Mouse (Mus musculus) kidney, adult 8-10 months (tissue): Measurements from ENCODE around the gene Tsc22d3.
"Not testable (repeated sequence)": the region's sequence is repeated elsewhere in the genome, so short reads cannot be mapped to it uniquely, and the experiment has no call there.

ENCODE experiments used
- DNase-seq, 2 experiments: peaks; one replicate each; pipeline ENCODE4 v3.0.0; 2022

Gene Tsc22d3

DNA sequence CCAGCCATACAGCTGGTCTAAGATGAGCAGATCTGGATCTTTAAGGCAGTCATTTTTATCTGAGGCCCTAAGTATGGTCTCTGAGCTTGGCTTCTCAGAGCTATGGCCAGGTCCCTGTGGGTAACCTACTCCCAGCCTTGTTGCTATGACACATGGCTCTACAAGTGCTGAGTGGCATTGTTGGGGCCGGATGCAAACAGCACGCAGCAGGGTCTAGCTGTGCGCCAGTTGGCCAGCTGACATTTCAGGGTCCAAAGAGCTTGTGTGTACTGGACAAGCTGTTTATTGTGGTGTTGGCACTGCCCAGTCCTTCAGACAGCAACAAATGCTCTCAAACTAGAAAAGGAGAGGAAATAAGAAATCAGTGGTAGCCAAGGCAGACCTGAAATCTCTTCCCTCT lies 35.2 kb downstream of the Tsc22d3 start:
- no peak for DNase-seq

DNA sequence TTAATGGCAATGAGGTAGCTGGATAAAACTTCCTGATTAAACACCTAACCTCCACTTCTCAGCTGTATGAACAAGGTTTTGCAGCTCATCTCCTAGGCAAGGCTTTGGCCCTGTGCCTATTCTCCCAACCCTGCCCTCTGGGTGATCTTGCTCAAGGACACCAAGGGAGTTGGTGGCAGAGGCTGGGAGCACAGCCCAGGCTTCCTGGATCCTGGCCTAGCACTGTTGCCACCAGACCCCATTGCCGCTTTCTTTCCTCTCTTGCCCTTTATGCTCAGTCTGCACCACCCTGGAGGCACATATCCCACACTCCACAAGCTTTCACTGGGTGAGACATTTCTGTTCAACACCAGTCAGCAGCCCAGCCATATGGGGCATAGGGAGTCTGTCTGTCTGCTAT lies 35.7 kb downstream of the Tsc22d3 start:
- DNase-seq, result no peak

DNA sequence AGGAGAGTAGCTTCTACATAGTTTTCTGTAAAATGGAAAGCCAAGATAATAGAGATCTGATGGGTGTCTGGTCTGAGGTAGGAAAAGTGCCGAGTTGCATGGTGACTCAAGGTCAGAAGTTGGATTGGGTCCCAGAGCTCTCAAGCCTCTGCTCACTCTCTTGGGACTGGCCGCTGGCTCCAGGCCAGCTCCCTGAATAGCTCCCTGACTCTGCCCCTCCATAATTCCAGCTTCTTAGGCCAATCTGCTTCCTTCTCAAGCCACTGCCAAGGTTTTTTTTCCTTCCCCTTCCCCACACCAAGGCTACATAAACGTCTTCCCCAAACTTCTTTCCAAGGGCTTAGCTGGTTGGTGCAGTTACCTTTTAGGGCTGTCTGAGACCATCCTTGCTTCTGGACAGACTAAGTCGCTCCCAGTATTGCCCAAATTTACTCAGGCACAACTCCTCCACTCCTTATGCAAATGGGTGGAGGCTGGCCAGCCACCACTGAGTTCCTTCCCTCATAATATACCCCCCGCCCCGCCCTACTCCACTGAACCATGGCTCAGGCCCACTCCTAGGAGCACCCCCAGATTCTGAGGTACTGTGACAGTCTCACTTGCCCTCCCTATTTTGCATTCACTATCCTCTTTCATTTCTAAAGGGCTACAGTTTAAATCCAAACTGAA lies 42.1 kb downstream of the Tsc22d3 start:
- peak; percentile 78 to 83 for DNase-seq

DNA sequence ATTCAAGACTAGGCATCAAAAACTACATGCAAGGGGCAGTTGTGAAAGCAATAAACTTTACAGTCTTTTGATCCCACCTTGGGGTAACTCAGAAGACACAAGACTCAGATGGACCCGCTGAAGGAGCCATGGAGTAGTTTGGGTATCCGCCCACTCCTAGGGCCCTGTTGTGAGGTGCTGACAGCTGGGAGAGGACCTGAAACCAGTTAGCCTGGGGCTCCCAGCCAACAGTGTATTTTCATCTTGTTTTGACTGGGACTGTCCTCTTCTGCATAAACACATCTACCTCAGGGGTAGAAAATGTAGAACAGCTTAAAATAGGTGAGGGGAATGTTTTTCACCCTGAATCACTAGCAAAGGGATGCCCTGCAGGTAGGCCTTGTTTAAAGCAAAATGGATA lies 44.5 kb downstream of the Tsc22d3 start:
- DNase-seq, result no peak

DNA sequence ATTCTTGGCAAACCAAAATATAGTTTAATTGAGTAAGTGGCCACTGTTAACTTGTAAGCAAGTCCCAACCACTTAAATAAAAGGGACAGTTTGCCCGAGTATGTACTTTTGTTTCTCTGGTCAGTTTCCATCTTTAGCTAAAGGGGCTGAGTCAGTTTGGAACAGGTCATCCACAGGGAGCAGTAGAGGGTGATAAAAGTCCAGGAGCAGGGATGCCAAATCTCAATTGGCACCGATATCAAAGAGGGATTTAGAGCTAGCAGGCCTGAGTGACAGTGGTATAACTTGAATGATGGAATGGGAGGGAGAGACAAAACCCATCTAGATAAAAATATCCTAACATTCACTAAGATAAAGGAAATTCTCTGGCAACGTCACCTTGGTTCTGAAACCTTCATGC lies 45.0 kb downstream of the Tsc22d3 start:
- DNase-seq, result no peak

DNA sequence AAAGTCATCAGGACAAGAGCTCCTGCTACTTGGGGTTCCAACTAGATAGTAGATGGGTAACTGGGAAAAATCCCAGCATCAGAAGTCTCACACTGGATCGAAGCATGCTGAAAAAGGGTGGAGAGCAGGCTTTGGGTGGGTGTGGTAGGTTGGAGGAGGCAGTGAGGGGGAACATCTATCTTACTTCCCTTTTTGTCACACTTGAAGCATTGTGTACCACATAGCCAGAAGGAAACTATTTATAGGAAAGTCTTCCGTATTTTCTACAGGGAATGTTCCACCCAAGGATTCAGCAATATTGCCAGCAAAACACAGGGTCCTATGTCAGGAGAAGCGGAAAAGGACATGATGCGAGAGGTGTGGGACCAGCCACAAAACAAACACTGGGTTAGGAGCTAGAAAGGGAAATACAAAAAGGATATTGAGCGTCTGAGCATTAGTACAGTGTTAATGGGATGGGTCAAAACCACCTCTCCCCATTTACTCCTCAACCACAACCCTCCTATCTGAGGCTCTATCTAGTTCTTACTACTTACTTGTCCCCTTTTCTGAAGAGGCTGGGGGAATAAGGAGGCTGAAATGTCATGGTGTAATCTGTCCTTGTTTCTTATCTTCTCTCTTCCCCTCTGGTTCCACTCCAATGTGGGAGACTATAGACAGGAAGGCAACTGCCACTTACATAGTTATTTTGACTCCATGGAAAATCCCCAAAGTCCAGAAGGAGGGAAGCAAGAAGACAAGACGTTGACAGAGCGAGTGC lies 52.6 kb downstream of the Tsc22d3 start:
- no peak for DNase-seq

DNA sequence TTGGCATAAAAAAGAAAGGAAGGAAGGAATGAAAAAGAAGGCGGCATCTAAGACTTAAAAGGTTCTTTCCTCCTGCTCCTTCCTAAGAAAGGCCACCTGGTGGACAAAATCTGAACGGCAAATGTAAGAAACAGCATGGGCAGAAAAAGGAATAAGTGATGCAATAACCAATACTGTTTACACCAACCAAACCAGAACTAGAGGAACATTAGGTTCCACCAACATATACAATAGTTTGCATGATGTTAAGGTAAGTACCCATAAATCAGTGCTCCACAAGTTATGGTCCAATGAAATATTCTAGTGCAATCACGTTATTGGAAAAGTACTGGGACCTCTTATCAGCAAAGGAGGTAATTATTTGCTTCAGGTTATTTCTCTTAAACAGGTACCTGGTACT lies 55.7 kb downstream of the Tsc22d3 start:
- peak; percentile 50 to 69 for DNase-seq

DNA sequence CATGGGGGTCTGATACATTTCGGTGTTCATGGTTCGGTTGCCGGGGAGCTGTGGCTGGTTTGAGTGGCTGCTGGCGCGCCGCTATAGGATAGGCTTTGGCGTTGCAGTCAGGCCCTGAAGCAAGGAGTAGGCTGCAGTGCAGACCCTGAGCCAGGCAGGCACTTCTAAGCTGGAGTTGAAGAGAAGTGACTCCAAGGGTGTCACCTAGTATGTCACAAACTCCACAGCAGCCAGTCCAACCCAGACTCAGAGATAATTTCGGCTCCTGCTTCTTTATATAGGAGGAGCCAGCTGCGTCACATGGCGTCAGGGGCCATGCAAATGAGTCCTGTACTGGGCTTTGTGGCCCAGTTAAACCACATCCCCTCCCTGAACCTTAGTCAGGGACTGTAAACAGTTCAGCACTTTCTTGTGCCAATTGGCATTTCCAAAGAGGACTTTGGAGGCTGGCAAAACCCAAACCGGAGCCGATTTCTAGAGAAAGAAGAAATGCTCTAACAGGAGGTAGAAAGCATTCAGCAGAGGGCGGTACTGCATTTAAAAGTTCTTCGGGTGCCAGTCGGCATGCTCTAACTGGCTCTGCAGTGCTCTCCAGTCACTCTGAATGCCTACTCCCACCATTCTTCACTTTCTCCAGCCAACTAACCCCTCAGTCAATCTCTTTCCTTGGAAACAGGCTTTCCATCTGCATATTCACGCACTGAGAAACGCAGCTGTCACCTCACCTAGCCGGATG lies 57.4 kb downstream of the Tsc22d3 start:
- DNase-seq, result peak; percentile 88 to 90

DNA sequence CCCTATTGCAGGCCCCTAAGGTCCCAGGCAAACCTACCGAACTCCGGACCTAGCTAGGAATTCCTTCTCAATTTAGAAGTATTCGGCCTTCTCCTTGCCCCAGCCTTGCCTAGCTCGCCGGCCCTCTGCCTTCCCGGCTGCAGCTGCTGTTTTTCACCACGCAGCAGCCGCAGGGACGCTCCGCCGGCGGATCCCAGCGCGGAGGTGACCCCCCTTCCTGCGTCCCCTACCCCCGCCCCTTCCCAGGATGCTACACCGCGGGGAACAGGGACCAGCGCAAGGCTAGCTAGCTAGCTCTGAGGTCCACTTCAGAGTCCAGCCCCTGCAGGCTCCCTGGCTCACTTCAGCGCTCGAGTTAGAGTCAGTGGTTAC lies 58.0 kb downstream of the Tsc22d3 start:
- peak in 1 of 2 experiments; percentile 24 for DNase-seq

DNA sequence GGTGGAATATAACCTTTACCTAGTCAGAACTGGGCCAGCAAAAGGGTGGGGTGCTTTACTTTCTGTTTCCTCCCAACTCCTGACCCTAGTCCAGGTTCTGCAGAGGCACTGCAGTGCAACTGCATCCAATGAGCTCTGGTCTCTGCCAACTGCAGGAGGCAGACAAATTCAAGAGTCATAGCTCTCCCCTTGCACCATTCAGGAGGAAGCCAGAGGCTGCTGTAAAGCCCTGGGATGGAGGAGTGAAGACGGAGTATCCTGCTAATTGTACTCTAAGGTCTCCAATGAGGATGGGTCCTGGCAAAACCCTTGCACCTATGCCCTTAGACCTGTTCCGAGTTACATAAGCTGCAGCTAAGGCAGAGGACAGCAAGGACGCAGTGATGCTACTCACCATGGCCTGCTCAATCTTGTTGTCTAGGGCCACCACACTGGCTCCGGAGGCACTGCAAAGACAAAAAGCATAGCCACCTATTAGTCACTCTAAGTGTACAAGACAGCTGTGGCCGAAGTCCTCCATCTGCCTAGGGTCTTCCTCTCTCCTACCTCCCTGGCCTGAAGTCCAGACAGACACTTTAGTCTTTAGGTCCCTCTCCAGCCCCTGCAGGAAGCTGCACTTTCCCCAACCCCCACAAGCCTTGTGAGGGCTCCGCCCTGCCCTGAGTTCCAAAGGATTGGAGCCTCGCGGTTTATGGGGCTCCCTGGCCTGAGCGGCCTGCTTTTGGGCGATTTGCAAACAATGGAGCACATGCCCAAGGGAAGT lies 58.6 kb downstream of the Tsc22d3 start:
- DNase-seq, result peak in 1 of 2 experiments; percentile 43

DNA sequence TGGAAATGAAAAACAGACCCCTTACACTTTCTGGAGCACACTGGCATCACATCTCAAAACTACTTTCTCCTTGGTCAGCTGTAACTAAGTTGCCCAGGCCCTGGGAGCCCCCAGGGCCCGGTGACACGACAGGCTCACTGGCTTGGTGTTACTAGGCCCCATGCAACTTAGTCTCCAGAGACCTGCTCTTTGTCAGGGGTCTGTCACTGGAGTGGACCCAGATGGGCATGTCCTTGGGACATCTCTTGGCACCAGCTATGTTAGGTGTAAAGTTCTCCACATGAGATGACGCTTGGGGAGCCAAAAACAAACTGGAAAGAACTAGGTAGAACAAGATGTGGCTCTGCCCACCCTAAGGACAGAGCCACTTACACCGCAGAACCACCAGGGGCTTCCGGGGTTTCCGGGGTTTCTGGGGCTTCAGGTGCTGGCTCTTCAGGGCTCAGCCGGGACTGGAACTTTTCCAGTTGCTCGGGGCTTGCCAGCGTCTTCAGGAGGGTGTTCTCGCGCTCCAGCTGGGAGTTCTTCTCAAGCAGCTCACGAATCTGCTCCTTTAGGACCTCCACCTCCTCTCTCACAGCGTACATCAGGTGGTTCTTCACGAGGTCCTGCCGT lies 59.9 kb downstream of the Tsc22d3 start:
- no peak for DNase-seq

DNA sequence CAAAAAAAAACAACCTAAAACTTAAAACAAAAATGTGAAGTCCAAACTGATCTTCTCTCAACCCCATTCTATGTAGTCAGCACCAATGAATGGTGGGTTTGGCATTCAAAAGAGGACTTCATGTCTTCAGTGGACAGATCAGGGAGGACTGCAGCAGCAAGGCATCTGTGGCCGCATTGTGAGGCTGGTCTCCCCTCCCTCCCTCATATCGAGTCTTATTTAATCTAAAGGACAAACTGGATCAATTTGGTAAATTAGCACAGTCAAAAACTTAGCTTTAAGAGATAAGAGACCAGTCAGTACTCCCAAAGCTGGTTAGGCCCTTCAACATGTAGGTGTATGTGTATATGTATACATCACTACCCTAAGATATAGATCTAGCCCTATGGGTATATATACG lies 60.6 kb downstream of the Tsc22d3 start:
- not testable (repeated sequence) for DNase-seq

DNA sequence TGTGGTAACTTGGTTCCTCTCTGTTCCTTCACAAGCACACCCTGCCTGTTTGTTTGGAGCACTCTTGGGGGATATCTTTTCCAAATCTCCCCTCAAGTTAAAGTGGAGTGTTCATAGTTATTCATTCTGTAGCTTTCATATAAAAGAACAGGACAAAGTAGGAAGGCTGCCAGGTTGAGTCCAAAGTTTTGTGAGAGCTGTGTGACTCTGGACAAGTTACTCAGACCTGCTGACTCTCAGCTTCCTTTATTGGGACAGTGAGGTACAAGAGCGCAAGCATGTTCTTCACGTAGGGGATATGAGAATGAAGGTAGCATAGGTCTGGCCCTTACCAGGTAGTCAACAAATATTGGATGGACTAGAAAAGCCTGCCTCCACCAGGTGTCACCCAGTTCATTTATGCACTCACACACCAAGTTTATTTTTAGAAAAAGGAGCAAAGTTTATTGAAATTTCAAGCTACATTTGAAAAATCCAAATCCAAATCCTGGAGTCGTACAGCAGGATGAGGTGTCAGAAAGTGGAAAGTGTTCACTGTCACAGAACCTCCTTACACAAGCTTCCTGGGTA lies 61.3 kb downstream of the Tsc22d3 start:
- no peak for DNase-seq

DNA sequence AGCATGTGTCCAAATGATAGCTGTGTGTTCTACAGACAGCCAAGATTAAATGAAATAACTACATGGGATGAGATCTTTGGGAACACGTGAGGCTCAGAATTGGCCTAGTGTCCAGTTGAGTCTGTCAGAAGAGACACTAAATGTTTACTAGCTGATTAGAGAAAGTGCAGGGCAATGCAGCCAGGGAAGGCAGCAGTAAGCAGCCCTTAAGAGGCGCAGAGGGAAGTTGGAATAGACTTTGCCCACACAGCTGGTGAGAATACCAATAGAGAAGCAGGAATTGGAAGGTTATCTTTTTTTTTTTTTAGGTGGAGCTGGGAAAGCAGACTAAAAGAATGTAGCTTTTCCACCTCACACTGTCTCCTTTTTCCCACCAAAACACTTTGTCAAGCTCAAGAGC lies 61.8 kb downstream of the Tsc22d3 start:
- DNase-seq, result no peak

DNA sequence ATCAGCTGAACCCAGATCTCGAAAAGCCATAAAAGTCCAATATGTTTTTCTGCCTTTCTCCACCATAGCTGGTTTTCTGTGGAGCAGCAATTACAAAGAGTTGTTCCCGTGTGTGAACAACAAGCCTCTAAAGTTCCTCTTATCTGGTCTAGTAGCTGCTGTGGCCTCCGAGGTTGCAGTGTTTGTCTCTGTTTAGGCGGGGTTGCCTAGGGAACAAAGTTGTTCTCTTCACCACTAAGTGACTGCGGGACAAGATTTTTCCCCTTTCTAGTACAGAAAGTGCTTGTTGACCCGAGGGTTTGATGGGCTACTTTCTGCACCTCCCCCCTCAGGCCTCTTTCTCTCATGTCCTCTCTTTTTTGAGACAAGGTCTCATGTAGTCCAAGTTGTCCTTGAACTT lies 62.8 kb downstream of the Tsc22d3 start:
- no peak for DNase-seq

DNA sequence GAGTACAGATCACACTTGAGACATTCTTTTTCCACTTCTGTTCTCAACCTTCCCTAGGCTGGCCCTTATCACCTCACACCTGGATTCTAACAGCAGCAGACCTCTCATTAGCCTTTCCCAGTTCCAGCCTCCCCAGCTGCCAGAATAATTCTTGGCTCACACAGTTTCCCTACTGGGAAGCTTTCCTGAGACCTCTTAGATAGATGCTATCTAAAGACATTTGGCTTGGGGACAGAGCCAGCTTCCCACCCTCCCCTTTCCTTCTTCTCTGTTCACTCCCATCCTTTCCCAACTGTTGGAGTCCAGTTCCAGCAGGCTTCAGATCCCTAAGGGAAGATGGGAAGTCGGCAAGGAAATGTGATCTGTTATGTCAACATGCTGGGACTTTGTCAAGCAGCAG lies 65.0 kb downstream of the Tsc22d3 start:
- no peak for DNase-seq

DNA sequence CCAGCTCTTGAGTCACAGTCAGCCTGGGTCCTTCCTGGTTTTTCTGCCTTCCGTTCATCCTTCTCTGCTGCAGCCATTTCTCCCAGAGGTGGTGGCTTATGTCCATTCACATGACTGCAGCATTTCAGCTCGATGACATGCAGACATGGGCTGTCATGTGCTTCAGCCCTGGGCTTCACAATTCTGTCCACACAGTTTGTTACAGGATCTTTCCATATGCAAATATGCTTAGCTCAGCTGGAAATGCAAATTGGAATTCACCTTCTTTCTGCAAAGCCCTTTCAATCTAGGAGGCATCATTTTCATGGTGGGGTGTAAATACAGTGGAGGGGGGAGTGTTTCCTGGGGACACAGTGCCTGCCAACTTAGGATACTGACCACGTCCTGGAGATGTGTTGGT lies 66.2 kb downstream of the Tsc22d3 start:
- DNase-seq, result no peak

DNA sequence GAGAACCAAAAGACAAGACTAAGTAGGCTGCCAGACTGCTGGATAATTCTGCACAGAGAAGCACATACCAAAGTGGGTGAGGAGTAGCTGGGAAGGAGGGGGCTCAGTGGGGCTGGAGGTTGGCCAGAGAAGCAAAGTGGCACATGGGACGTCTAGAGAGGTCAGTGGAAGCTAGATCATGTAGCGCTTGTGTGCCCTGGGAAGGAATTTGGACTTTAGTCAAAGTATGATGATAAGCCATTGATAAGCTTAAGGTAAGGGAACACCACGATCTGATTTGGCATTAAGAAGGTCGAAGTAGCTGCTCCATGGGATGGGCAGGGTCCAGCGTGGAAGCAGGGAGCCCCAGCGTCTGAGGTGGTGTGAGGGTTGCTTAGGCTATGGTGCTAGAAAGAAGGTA lies 68.1 kb downstream of the Tsc22d3 start:
- no peak for DNase-seq

DNA sequence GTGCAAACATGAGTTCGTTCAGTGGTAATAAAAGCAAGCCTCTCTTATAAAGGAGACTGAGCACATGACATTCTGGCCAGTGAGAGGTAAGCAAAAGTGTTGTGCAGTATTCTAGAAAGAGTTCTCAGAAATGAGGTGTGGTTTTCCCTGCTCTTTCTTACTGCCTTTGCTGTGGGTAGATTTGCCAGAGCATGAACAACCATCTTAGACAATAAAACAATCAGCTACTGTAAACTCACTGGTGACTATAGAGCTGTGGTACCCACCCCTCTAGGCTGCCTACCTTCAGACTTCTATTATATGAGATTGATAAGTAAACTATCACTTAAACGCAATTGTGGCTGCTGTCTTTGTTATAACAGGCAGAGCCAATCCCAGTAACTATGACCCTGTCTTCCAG lies 69.1 kb downstream of the Tsc22d3 start:
- DNase-seq, result no peak

DNA sequence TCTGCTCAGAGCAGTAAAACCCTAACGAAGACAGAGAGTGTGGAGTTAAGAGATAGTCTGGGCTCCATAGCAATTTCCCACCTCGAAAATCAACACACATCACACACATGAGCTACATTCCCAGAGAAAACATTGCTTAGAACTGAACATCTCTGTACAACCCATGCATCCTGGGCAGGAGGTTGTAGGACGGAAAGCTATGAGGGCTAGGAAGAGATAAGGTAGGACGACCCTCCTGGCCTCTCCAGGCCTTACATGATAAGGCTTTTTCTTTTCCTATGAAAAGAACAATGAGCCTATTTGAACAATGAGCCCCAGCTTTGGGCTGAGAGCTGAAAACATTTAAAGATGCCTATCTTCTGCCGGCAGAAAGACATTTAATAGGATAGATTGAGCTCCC lies 69.8 kb downstream of the Tsc22d3 start:
- no peak for DNase-seq

DNA sequence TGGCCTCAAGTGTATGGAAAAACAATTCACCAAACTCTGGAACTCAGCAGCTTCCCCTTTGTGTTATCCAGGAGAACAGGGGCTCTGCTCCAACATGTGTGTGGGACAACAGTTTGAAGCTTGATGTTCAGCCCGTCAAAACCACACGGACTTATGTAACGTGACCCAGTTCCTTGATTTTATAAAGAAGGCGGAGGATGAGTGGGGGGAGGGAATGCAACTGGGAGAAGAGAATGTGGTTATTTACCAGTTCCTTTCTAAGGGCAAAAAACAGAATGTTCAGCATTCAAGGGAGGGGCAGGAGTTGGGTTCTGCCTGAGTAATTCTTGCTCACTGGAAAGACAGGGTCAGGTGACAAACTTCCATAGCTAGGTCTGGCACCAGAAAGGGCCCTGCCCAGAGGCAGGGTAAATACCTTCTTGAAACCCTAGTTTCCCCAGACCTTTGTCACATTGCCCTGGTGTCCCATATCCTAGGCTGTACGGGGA lies 71.3 kb downstream of the Tsc22d3 start:
- DNase-seq, result peak; percentile 75 to 89

DNA sequence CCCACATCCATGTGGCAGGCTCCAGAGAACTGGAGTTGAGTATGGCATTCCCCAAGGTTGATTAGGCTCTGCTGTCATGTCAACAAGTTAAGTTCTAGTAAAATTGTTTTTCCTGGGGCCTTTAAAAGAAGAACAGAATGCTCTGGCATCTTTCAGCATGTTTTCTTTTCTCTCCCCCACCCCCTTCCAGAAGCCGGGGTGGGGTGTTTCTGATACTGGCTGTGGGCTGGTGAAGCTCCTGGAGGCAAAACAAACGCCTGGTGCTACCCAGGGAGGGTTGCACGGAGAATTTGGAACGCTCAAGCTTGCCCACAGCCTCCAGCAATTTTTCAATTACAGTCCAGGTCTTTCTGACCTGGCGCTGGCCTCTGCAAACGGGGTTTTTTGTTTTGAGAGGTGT lies 73.2 kb downstream of the Tsc22d3 start:
- no peak for DNase-seq
